Mouse (Mus musculus): ENCODE measurements around the gene Stpg2.

Gene Stpg2

DNA sequence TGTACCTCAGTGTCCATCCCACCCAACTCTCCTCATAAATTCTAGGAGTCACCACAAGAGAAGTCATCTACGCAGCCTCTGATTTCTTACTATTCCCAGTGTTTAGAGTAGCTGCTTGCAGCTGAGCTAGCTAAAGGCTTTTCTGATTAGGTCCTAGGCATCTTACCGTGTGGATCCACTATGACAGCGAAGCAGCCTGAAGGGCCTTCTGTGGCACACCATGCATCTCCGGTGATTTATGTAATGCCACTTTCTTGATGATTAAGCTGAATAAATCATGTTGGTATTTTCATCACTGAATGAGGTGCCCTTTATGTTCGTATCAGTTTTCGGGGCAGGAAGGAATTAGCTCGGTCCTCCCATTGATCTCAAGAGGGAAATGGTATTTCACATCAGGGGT lies 523.3 kb downstream of the Stpg2 start:
- DNase-seq (ENCODE audit: inconsistent age in 2 of 2, low spot score in 1 of 2) = no peak

- DNase-seq (ENCODE audit: inconsistent age in 2 of 2, low spot score in 1 of 2) = no peak
Observed at GRCm38 (mm10) chr3:139729248-139729647, 523.8 kb downstream of the Stpg2 start.

DNA sequence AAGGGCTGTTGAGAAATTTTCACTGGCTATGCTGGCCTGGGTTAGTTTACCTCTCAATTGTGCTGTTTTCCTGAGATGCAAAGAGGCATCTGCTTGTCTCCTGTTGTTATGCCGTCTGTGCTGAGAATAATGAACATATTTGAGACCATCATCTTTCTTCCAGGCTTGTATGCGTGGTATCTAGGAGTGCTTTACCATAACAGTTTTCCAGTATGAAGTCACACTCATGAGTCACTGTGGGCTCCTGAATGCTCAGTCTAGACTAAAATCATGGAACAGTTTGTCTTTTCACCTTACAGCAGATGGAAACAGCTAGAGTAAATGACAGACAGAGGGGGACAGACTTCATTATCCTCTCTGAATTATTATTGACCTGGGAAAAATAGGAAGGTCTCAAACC lies 527.7 kb downstream of the Stpg2 start:
- no peak for DNase-seq (ENCODE audit: inconsistent age in 2 of 2, low spot score in 1 of 2)

- DNase-seq (ENCODE audit: inconsistent age in 2 of 2, low spot score in 1 of 2) = no peak
Observed at GRCm38 (mm10) chr3:139739388-139739787, 533.9 kb downstream of the Stpg2 start.

Measured in adrenal gland, adult (tissue).